Mouse (Mus musculus): ENCODE data around the gene Pde6h. TPM values are rescaled to one million over a fixed set of nuclear protein-coding genes. Genes with fewer than 3 reads are reported as not detected.

The Pde6h gene
- polyA plus RNA-seq, 1 experiment from 2014 or later = not detected

GRCm38 (mm10) chr6:136979274-136980082 lies 55.8 kb downstream of the Pde6h start:
- H3K9me3 ChIP-seq (ENCODE audit: low read depth, low read length) = no peaks in the 10 kb centered on the region
- no peak for TF ChIP-seq CTCF (IDR thresholded peaks at IDR 0.05; ENCODE audit: low read depth)
- H3K36me3 ChIP-seq (ENCODE audit: insufficient read depth) = no peaks in the 10 kb centered on the region
- no peak for DNase-seq
- H3K4me3 ChIP-seq (ENCODE audit: low read depth, low read length) = no peak overlapping the region
- no peaks in the 10 kb centered on the region for H3K27me3 ChIP-seq (ENCODE audit: insufficient read depth, low read length)
- peak; percentile 38; the same call in 1 of the 2 replicates for ATAC-seq (ENCODE audit: insufficient read depth)
- H3K27ac ChIP-seq (ENCODE audit: low read depth) = peak overlapping the region; percentile 67; the same call in 1 of the 2 replicates
- H3K4me2 ChIP-seq = no peak overlapping the region
- H3K4me1 ChIP-seq (ENCODE audit: insufficient read depth) = peaks cover 4% of the 10 kb centered on the region; the same call in 1 of the 2 replicates
- WGBS = 74% methylated on average over 23 of the region's 23 CpGs
- no peak overlapping the region for H3K9ac ChIP-seq

GRCm38 (mm10) chr6:136980331-136980746 lies 56.7 kb downstream of the Pde6h start:
- no peaks in the 10 kb centered on the region for H3K36me3 ChIP-seq (ENCODE audit: insufficient read depth)
- H3K4me1 ChIP-seq (ENCODE audit: insufficient read depth) = peaks cover 4% of the 10 kb centered on the region; the same call in 1 of the 2 replicates
- 15% methylated on average over 3 of the region's 3 CpGs for WGBS
- peak overlapping the region; percentile 29; the same call in 1 of the 2 replicates for H3K4me2 ChIP-seq
- H3K9ac ChIP-seq = peak overlapping the region; percentile 29; the same call in 1 of the 2 replicates
- H3K4me3 ChIP-seq (ENCODE audit: low read depth, low read length) = no peak overlapping the region
- DNase-seq = peak; percentile 91
- peak; percentile 78 for TF ChIP-seq CTCF (IDR thresholded peaks at IDR 0.05; ENCODE audit: low read depth)
- peak; percentile 78 for ATAC-seq (ENCODE audit: insufficient read depth)
- peak overlapping the region; percentile 67; the same call in 1 of the 2 replicates for H3K27ac ChIP-seq (ENCODE audit: low read depth)
- H3K9me3 ChIP-seq (ENCODE audit: low read depth, low read length) = no peaks in the 10 kb centered on the region
- no peaks in the 10 kb centered on the region for H3K27me3 ChIP-seq (ENCODE audit: insufficient read depth, low read length)

- H3K4me1 ChIP-seq (ENCODE audit: insufficient read depth) = peaks cover 4% of the 10 kb centered on the region; the same call in 1 of the 2 replicates
- 68% methylated on average over 6 of the region's 6 CpGs for WGBS
- ATAC-seq (ENCODE audit: insufficient read depth) (no peak), DNase-seq (no peak)
- H3K9me3 ChIP-seq (ENCODE audit: low read depth, low read length) = no peaks in the 10 kb centered on the region
- no peak overlapping the region for H3K4me2 ChIP-seq
- H3K27ac ChIP-seq (ENCODE audit: low read depth) = no peak overlapping the region
- H3K9ac ChIP-seq = no peak overlapping the region
- H3K36me3 ChIP-seq (ENCODE audit: insufficient read depth) = no peaks in the 10 kb centered on the region
- no peaks in the 10 kb centered on the region for H3K27me3 ChIP-seq (ENCODE audit: insufficient read depth, low read length)
- TF ChIP-seq CTCF (IDR thresholded peaks at IDR 0.05; ENCODE audit: low read depth) = no peak
- H3K4me3 ChIP-seq (ENCODE audit: low read depth, low read length) = no peak overlapping the region
Observed at GRCm38 (mm10) chr6:136982581-136982980, 58.9 kb downstream of the Pde6h start.

- Histone ChIP-seq H3K4me1 (ENCODE audit: insufficient read depth) (peaks cover 4% of the 10 kb centered on the region; the same call in 1 of the 2 replicates), H3K4me3 (ENCODE audit: low read depth, low read length) (no peak overlapping the region), H3K36me3 (ENCODE audit: insufficient read depth) (no peaks in the 10 kb centered on the region), H3K4me2 (no peak overlapping the region), H3K9me3 (ENCODE audit: low read depth, low read length) (no peaks in the 10 kb centered on the region), H3K27ac (ENCODE audit: low read depth) (no peak overlapping the region), H3K27me3 (ENCODE audit: insufficient read depth, low read length) (no peaks in the 10 kb centered on the region), H3K9ac (no peak overlapping the region)
- WGBS = 61% methylated on average over 7 of the region's 7 CpGs
- ATAC-seq (ENCODE audit: insufficient read depth) (no peak), DNase-seq (no peak)
- TF ChIP-seq CTCF (IDR thresholded peaks at IDR 0.05; ENCODE audit: low read depth) = no peak
Observed at GRCm38 (mm10) chr6:136983201-136983600, 59.6 kb downstream of the Pde6h start.

GRCm38 (mm10) chr6:136986019-136986418 lies 62.4 kb downstream of the Pde6h start:
- 16% methylated on average over 13 of the region's 13 CpGs for WGBS

GRCm38 (mm10) chr6:136986718-136987117 lies 63.1 kb downstream of the Pde6h start:
- DNase-seq (no peak), ATAC-seq (ENCODE audit: insufficient read depth) (0 out of 2 replicates have a peak, but pooled peaks have one; percentile 13)
- Histone ChIP-seq H3K36me3 (ENCODE audit: insufficient read depth) (no peaks in the 10 kb centered on the region), H3K4me2 (no peak overlapping the region), H3K9me3 (ENCODE audit: low read depth, low read length) (no peaks in the 10 kb centered on the region), H3K4me3 (ENCODE audit: low read depth, low read length) (no peak overlapping the region), H3K4me1 (ENCODE audit: insufficient read depth) (no peaks in the 10 kb centered on the region), H3K9ac (no peak overlapping the region), H3K27me3 (ENCODE audit: insufficient read depth, low read length) (no peaks in the 10 kb centered on the region), H3K27ac (ENCODE audit: low read depth) (no peak overlapping the region)
- WGBS = 48% methylated on average over 11 of the region's 11 CpGs
- no peak for TF ChIP-seq CTCF (IDR thresholded peaks at IDR 0.05; ENCODE audit: low read depth)

More at GRCm38 (mm10) chr6:136986019-136986418, 62.4 kb downstream of the Pde6h start:
- ATAC-seq (ENCODE audit: insufficient read depth) = peak; percentile 53; the same call in 1 of the 2 replicates
- DNase-seq = peak; percentile 19
- Histone ChIP-seq H3K9me3 (ENCODE audit: low read depth, low read length) (no peaks in the 10 kb centered on the region), H3K36me3 (ENCODE audit: insufficient read depth) (no peaks in the 10 kb centered on the region), H3K4me1 (ENCODE audit: insufficient read depth) (no peaks in the 10 kb centered on the region), H3K9ac (no peak overlapping the region), H3K27ac (ENCODE audit: low read depth) (no peak overlapping the region), H3K4me3 (ENCODE audit: low read depth, low read length) (no peak overlapping the region), H3K4me2 (0 out of 2 replicates have a peak overlapping the region, but pooled peaks have one; percentile 7), H3K27me3 (ENCODE audit: insufficient read depth, low read length) (no peaks in the 10 kb centered on the region)
- TF ChIP-seq CTCF (IDR thresholded peaks at IDR 0.05; ENCODE audit: low read depth) = no peak

- H3K4me2 ChIP-seq = no peak overlapping the region
- H3K4me1 ChIP-seq (ENCODE audit: insufficient read depth) = no peaks in the 10 kb centered on the region
- WGBS = 84% methylated on average over 7 of the region's 7 CpGs
- no peaks in the 10 kb centered on the region for H3K9me3 ChIP-seq (ENCODE audit: low read depth, low read length)
- no peak overlapping the region for H3K9ac ChIP-seq
- ATAC-seq (ENCODE audit: insufficient read depth) (no peak), DNase-seq (no peak)
- no peaks in the 10 kb centered on the region for H3K27me3 ChIP-seq (ENCODE audit: insufficient read depth, low read length)
- TF ChIP-seq CTCF (IDR thresholded peaks at IDR 0.05; ENCODE audit: low read depth) = no peak
- no peaks in the 10 kb centered on the region for H3K36me3 ChIP-seq (ENCODE audit: insufficient read depth)
- no peak overlapping the region for H3K4me3 ChIP-seq (ENCODE audit: low read depth, low read length)
- H3K27ac ChIP-seq (ENCODE audit: low read depth) = no peak overlapping the region
Observed at GRCm38 (mm10) chr6:136988536-136989060, 65.0 kb downstream of the Pde6h start.
